Mouse (Mus musculus): ENCODE measurements around the gene Gm10490. TPM values are rescaled to one million over a fixed set of nuclear protein-coding genes. Genes with fewer than 3 reads are reported as not detected.
"Not testable (repeated sequence)": the region's sequence is repeated elsewhere in the genome, so short reads cannot be mapped to it uniquely, and the experiment has no call there.

Gene Gm10490
- not detected in 2 replicates for polyA plus RNA-seq (2012; ENCODE audit: insufficient read depth, insufficient read length, missing spikeins)

DNA sequence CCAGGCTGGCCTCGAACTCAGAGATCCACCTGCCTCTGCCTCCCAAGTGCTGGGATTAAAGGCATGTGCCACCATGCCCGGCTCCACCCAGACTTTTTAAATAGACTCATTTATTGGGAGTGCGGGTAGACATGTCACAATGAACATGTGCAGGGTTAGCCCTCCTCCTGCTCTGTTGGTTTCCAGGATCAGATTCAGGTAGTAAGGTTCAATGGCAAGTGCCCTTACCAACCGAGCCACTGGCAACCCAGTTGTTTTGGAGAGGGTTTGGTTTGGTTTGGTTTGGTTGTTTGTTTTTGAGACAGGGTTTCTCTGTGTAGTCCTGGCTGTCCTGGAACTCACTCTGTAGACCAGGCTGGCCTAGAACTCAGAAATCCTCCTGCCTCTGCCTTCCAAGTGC, at the start of gene Gm10490:
Gene Gm10490, plus strand, starts transcription at position 301 of the 400 bp plus-strand sequence.
- H3K27ac ChIP-seq (ENCODE audit: insufficient read depth, low read depth, low read length); H3K4me1 ChIP-seq (ENCODE audit: control insufficient read depth, insufficient read depth, low read length); H3K4me3 ChIP-seq (ENCODE audit: insufficient read depth, low read length): not testable (repeated sequence)

DNA sequence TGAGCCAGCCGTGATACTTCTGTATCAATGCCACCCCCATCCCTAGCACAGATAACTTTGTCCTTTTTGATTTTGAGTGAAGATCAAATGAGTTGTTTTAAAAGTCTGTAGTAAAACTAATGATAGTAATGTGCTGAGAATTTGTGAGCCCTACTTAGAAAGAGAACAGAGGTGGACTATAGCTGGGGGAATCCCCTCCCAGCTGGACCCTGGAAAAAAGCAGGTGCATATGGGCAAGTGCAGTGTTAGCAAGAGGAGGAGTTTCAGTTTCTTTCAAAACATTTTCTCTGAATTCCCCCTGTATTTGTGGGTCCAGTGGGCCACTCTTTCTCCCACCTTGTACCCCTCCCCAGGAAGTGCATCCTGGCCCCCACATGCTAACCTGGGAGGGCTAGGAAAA, 46.2 kb upstream of the Gm10490 start:
- TF ChIP-seq POLR2A (IDR thresholded peaks at IDR 0.05; ENCODE audit: borderline replicate concordance, low read depth, low read length) (no peak), CTCF (IDR thresholded peaks at IDR 0.05; ENCODE audit: low read depth, low read length) (no peak)
- H3K4me1 ChIP-seq (ENCODE audit: control insufficient read depth, insufficient read depth, low read length), result peaks cover 54% of the 10 kb centered on the region
- no peak overlapping the region for H3K4me3 ChIP-seq (ENCODE audit: insufficient read depth, low read length)
- no peak overlapping the region for H3K27ac ChIP-seq (ENCODE audit: insufficient read depth, low read depth, low read length)

DNA sequence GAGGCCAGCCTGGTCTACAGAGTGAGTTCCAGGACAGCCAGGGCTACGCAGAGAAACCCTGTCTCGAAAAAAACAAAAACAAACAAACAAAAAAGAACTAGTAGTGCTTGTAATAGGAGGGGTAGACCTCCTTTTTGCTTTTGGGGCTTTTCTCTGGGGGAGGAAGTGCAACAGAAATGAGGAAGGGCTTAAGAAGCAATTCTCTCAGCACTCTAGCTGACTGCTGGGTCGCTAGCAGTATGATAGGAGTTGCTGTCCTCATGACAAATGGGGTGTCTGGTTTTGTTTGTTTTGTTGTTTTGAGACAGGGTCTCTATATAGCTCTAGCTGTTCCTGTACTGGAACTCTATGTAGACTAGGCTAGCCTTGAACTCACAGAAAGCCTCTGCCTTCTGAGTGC, 44.8 kb upstream of the Gm10490 start:
- TF ChIP-seq POLR2A (IDR thresholded peaks at IDR 0.05; ENCODE audit: borderline replicate concordance, low read depth, low read length) (no peak), CTCF (IDR thresholded peaks at IDR 0.05; ENCODE audit: low read depth, low read length) (no peak)
- Histone ChIP-seq H3K27ac (ENCODE audit: insufficient read depth, low read depth, low read length) (peak overlapping the region; percentile 86), H3K4me1 (ENCODE audit: control insufficient read depth, insufficient read depth, low read length) (peaks cover 56% of the 10 kb centered on the region)

DNA sequence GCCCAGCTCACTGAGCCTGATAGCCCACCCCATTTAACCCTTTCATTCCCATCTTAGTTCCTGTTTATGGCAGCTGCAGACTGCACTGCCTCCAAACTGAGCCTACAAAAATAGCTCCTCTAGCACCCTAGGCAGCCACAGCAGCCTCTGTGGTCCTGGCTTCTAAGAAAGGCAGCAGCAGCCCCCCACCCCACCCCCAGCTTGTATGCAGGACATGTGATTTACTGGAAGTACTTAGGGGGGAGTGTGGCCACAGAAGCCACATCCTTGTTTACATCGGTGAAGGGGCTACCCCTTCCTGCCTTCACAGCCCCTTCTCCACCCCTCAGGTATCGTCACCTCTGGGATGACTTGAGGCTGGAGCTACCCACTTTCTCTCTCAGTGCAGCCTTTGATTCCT, 44.0 kb upstream of the Gm10490 start:
- TF ChIP-seq POLR2A (IDR thresholded peaks at IDR 0.05; ENCODE audit: borderline replicate concordance, low read depth, low read length) (no peak), CTCF (IDR thresholded peaks at IDR 0.05; ENCODE audit: low read depth, low read length) (no peak)
- H3K27ac ChIP-seq (ENCODE audit: insufficient read depth, low read depth, low read length), result peak overlapping the region; percentile 86
- H3K4me3 ChIP-seq (ENCODE audit: insufficient read depth, low read length), result peak overlapping the region; percentile 23; the same call in 1 of the 2 replicates
- peaks cover 56% of the 10 kb centered on the region for H3K4me1 ChIP-seq (ENCODE audit: control insufficient read depth, insufficient read depth, low read length)

More for the DNA sequence above, 44.8 kb upstream of the Gm10490 start:
- H3K4me3 ChIP-seq (ENCODE audit: insufficient read depth, low read length), result no peak overlapping the region

DNA sequence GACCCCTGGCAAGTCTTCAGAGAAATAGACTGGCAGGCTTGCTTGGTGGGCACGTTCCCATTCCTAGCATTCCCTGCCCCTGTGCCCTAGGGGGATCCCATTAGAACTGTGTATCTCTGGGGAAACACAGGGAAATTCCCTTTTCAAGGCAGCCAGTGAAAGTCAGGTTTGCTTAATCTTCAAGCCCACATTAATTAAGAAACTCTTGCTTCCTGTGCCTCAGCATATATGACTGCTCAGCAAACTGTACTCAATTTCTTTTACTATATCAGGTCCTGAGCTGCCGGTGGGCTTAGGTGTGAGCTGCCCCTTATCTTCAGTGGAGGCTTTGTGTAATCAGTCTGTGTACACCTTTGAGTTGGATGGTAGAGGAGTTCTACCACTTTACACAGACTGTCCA, 43.6 kb upstream of the Gm10490 start:
- Histone ChIP-seq H3K4me1 (ENCODE audit: control insufficient read depth, insufficient read depth, low read length) (peaks cover 56% of the 10 kb centered on the region), H3K27ac (ENCODE audit: insufficient read depth, low read depth, low read length) (peak overlapping the region; percentile 86), H3K4me3 (ENCODE audit: insufficient read depth, low read length) (peak overlapping the region; percentile 23; the same call in 1 of the 2 replicates)
- TF ChIP-seq POLR2A (IDR thresholded peaks at IDR 0.05; ENCODE audit: borderline replicate concordance, low read depth, low read length) (no peak), CTCF (IDR thresholded peaks at IDR 0.05; ENCODE audit: low read depth, low read length) (no peak)

DNA sequence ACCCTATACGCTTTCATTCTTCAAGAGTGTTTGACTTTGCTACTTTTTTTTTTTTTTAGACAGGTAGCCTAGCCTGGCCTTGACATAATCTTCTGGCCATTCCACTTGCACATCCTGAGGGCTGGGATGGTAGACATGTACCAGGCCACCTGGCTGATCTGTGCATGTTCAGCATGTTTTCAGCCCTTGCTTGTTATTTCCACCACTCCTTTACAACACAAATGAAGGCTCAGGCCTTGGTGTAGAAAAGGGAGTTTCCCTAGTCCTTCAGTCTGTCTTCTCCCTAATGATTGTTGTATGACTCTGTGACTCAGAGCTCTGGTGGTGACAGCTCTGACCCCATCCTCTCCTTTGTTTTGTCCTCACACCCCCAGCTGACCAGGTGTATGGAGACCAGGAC, 42.2 kb upstream of the Gm10490 start:
- Histone ChIP-seq H3K27ac (ENCODE audit: insufficient read depth, low read depth, low read length) (no peak overlapping the region), H3K4me1 (ENCODE audit: control insufficient read depth, insufficient read depth, low read length) (peaks cover 47% of the 10 kb centered on the region), H3K4me3 (ENCODE audit: insufficient read depth, low read length) (no peak overlapping the region)
- no peak for TF ChIP-seq POLR2A (IDR thresholded peaks at IDR 0.05; ENCODE audit: borderline replicate concordance, low read depth, low read length)
- TF ChIP-seq CTCF (IDR thresholded peaks at IDR 0.05; ENCODE audit: low read depth, low read length), result no peak

DNA sequence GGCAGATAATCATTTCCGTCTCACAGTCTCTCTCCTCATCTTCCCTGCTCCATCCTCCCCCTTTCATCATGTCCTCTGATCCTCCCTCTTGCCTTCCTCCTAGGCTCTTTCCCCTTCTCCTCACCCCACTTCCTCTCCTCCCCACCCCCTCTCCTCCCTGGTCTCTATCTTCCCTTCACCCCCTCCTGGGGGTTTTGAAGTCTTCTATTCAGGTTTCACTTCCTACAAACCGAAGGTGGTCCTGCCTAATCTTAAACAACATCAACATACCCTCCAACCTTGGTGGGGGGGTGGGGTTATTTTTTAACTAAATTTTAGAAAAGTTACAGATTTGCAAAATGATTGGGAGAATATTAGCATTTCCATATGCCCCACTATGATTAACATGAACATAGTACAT, 40.8 kb upstream of the Gm10490 start:
- no peak overlapping the region for H3K4me3 ChIP-seq (ENCODE audit: insufficient read depth, low read length)
- TF ChIP-seq POLR2A (IDR thresholded peaks at IDR 0.05; ENCODE audit: borderline replicate concordance, low read depth, low read length) (no peak), CTCF (IDR thresholded peaks at IDR 0.05; ENCODE audit: low read depth, low read length) (no peak)
- H3K4me1 ChIP-seq (ENCODE audit: control insufficient read depth, insufficient read depth, low read length), result peaks cover 40% of the 10 kb centered on the region
- H3K27ac ChIP-seq (ENCODE audit: insufficient read depth, low read depth, low read length), result no peak overlapping the region

DNA sequence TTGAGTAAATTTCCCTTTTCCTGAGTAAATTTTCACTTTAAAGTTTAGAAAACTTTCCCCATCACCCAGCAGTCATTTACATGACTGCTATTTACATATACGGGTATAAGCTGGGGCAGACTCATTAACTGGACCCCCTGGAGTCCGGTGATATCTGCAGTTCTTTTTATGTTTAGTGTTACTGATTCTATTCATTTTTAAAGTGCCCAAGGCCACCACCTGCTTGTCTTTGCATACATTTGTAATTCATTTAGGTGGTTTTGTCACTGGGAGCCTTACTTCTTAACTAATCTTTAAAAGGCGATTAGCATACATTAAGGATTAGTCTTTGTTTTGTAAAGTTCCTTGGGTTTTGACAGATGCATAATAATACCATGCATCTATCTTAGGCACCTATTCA, 39.5 kb upstream of the Gm10490 start:
- Histone ChIP-seq H3K27ac (ENCODE audit: insufficient read depth, low read depth, low read length) (no peak overlapping the region), H3K4me3 (ENCODE audit: insufficient read depth, low read length) (no peak overlapping the region), H3K4me1 (ENCODE audit: control insufficient read depth, insufficient read depth, low read length) (peaks cover 38% of the 10 kb centered on the region)
- TF ChIP-seq CTCF (IDR thresholded peaks at IDR 0.05; ENCODE audit: low read depth, low read length) (no peak), POLR2A (IDR thresholded peaks at IDR 0.05; ENCODE audit: borderline replicate concordance, low read depth, low read length) (no peak)

DNA sequence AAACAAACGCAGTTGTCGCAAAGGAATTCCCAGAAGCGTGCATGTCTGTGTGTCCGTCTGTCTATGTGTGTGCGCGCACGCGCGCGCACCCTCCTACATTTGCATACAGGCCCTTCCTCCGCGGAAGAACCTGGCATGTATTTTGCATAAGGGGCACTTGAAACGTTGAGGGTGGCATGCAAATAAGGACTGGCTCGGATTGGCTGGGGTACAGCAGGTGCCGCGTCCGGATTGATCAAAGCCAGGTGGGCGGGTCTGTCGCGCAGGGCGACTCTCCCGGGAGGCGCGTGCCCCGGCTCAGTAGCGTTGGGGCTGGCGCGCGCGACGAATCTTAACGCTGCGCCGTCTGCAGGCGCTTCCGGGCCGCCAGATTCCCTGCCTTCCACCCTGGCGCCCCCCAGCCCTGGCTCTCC, 31.3 kb upstream of the Gm10490 start, which contains the start of gene Pim2:
Gene Pim2, plus strand, starts transcription at position 256 of the 413 bp plus-strand sequence.
- TF ChIP-seq CTCF (IDR thresholded peaks at IDR 0.05; ENCODE audit: low read depth, low read length) (no peak), POLR2A (IDR thresholded peaks at IDR 0.05; ENCODE audit: borderline replicate concordance, low read depth, low read length) (no peak)
- Histone ChIP-seq H3K4me1 (ENCODE audit: control insufficient read depth, insufficient read depth, low read length) (peaks cover 8% of the 10 kb centered on the region), H3K4me3 (ENCODE audit: insufficient read depth, low read length) (peak within 1 kb of the TSS; percentile 68), H3K27ac (ENCODE audit: insufficient read depth, low read depth, low read length) (0 out of 2 replicates have a peak within 1 kb of the TSS, but pooled peaks have one; percentile 3)

DNA sequence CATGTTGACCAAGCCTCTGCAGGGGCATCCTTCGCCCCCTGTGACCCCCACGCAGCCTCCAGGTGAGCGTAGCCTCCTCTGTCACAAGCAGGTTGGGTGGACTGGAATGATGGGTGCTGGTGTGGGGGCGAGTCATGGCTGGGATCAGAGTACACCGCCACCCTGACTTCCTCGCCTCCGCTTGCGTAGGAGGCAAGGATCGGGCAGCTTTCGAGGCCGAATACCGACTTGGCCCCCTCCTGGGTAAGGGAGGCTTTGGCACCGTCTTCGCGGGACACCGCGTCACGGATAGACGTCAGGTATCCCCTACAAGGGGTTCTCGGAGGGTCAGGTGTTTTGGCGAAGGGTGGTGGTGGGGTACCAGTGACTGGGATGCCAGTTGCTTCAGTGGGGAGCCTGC, 30.8 kb upstream of the Gm10490 start:
- Histone ChIP-seq H3K4me1 (ENCODE audit: control insufficient read depth, insufficient read depth, low read length) (peaks cover 8% of the 10 kb centered on the region), H3K27ac (ENCODE audit: insufficient read depth, low read depth, low read length) (0 out of 2 replicates have a peak overlapping the region, but pooled peaks have one; percentile 3), H3K4me3 (ENCODE audit: insufficient read depth, low read length) (peak overlapping the region; percentile 68)
- TF ChIP-seq POLR2A (IDR thresholded peaks at IDR 0.05; ENCODE audit: borderline replicate concordance, low read depth, low read length), result no peak
- TF ChIP-seq CTCF (IDR thresholded peaks at IDR 0.05; ENCODE audit: low read depth, low read length), result no peak

DNA sequence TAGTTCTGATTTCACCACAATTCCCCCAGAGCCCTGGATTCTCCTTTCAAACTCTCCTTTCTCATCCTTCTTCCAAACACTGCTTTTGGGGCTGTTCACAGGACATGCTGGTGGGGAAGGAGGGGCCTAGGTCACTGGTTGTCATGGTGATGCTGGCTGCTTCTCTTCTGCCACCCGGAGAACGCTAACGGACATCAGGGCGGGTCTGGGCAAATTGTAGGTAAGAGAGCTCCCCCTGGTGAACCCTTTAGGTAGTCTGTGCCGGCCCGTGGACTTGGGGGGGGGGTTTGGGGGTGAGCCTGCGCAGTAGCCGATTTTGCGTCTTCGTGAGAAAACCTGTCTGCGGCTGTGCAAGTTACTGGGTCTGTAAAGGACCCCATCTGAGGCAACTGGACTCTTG, 29.5 kb upstream of the Gm10490 start:
- Histone ChIP-seq H3K4me1 (ENCODE audit: control insufficient read depth, insufficient read depth, low read length) (peaks cover 5% of the 10 kb centered on the region; the same call in 1 of the 2 replicates), H3K4me3 (ENCODE audit: insufficient read depth, low read length) (no peak overlapping the region), H3K27ac (ENCODE audit: insufficient read depth, low read depth, low read length) (no peak overlapping the region)

More for the DNA sequence above, 29.5 kb upstream of the Gm10490 start:
- TF ChIP-seq CTCF (IDR thresholded peaks at IDR 0.05; ENCODE audit: low read depth, low read length), result 0 out of 2 replicates have a peak, but pooled peaks have one; percentile 9
- no peak for TF ChIP-seq POLR2A (IDR thresholded peaks at IDR 0.05; ENCODE audit: borderline replicate concordance, low read depth, low read length)

Data from bone marrow macrophage, adult 2 months (primary cell).